Mouse (Mus musculus): ENCODE measurements at regions not wholly inside any gene's neighbourhood (a gene's known extent, or its start where the extent isn't known, plus 50 kb on each side); places are given as distances from the start of the nearest gene placed in this dataset.
"Not testable (repeated sequence)": the region's sequence is repeated elsewhere in the genome, so short reads cannot be mapped to it uniquely, and the experiment has no call there.

DNA sequence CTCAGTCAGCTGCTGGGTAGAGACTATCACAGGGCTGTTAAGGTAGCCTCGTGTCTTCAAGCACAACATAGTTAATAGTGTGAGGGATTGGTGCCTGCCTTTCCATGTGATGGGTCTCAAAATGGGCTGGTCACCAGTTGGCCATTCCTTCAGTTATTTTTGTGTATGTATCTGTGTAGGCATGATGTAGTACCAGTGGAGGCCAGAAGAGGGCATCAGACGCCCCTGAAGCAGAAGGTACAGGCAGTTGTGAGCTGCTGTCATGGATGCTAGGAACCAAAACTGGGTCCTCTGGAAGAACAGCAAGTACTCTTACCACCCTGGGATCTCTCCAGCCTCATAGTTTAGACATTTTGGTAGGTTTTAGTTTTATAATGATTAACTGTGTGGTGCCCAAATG is 228.9 kb upstream of the 1700056E22Rik start:
- in situ Hi-C loops (cut with MboI; ENCODE audit: unreplicated experiment in 2 of 2) = loop anchor here in 1 of 2 experiments (25.0 kb wide), 1 partner anchor 426 kb away; no protein-coding TSS in a partner anchor

DNA sequence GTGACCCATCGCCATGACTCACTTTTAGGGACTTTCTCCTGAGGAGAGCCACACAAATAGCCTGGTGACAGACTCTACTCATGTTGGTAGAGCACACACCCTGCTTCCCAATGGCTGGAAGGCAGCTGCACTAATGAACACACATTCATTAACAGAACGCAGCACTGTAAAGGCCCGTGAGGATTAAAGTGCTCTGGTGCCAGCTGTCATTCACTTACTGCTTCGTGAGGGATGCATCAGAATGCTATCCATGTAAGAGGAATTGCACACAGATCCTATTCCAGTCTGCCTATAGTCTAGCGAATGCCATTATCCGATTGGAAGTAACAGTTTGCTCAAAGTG is 227.3 kb upstream of the 1700056E22Rik start:
- in situ Hi-C loops (cut with MboI; ENCODE audit: unreplicated experiment in 2 of 2) = loop anchor here in 1 of 2 experiments (25.0 kb wide), 1 partner anchor 424 kb away; no protein-coding TSS in a partner anchor

DNA sequence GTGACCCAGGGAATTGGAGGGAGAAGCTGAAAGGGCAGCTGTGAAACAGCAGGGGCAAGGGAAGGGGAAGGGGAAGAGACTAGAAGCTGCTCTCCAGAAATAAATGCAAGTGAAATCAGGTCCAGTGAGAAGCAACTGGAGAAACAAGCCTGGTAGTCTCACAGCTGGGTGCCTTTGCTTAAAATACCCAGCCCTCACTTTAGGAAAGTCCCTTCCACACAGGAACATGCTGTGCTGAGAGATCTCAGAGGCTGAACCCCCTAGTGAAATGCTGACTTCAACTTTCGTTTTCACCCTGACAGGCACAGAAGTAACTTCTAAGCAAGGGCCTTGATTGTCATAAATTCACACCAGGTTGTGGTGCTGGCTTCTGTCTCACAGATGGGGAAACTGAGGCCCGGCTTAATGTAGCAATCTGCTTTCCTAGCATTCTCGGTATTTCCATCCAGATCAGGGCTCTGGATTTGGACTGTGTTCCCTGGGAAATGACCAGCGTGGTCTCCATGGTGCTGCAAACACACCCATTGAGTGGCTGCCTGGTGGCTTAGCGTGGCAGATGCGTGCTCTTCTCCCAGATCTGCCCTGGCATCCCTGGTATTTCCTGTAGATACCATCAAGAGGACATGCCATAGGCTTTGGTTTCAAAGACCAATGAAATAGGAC is 226.8 kb upstream of the 1700056E22Rik start:
- in situ Hi-C loops (cut with MboI; ENCODE audit: unreplicated experiment in 2 of 2) = loop anchor here in 1 of 2 experiments (25.0 kb wide), 1 partner anchor 424 kb away; no protein-coding TSS in a partner anchor

DNA sequence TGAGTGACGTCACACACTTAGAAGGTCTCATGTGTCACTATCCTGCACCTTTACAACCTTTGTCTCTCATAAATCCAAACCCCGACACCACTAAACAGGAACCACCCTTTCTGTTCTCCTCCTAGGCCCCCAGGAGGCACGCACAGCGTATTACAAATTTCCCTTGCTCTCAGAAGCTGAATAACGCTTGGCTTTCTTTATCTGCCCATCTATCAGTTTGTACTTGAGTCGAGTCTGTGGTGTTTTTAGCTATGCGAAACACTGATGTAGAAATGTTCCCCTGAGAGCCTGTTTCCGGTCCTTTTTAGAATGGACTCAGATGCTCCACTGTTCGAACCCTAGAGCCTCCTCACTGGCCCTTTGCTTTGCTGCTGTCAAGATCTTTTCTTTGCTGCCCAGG is 225.8 kb upstream of the 1700056E22Rik start:
- in situ Hi-C loops (cut with MboI; ENCODE audit: unreplicated experiment in 2 of 2) = loop anchor here in 1 of 2 experiments (25.0 kb wide), 1 partner anchor 423 kb away; no protein-coding TSS in a partner anchor

DNA sequence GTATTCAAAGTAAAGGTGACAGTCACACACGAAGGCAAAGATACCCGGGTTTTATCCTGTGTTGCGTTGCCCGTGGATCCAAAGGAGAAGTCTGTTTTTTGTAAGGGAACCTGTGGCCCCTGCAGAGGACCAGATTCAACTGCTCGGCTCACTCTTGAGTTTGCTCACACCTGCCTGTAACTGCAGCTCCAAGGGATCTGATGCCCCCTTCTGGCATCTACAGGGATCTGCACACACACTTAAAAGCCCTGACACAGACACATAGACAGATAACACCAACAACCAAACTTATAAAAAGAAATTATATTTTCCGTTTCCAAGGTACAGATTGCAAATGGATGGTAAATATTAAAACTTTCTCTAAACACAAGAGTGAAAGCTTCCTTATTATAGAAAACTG is 223.3 kb upstream of the 1700056E22Rik start:
- in situ Hi-C loops (cut with MboI; ENCODE audit: unreplicated experiment in 2 of 2) = loop anchor here in 1 of 2 experiments (25.0 kb wide), 1 partner anchor 420 kb away; no protein-coding TSS in a partner anchor

DNA sequence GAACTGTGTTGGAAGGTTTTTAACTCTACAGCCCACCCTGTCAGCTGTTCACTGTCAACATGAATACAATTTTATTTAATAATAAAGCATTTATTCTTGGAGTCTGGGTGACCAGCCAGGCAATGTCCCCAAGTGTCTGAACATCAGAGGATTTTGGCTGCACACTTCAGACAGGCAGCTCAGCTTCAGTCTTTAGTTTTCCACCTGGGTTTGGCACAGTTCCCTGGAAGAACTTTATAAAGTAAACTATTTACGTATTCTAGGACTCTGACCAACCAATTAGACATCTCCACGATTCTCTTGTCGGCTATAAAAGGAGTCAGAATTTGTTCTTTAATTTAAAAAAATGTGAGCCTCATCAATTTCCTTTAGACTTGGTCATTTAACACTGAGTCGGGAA is 220.8 kb upstream of the 1700056E22Rik start:
- in situ Hi-C loops (cut with MboI; ENCODE audit: unreplicated experiment in 2 of 2) = loop anchor here in 1 of 2 experiments (25.0 kb wide), 1 partner anchor 418 kb away; no protein-coding TSS in a partner anchor

DNA sequence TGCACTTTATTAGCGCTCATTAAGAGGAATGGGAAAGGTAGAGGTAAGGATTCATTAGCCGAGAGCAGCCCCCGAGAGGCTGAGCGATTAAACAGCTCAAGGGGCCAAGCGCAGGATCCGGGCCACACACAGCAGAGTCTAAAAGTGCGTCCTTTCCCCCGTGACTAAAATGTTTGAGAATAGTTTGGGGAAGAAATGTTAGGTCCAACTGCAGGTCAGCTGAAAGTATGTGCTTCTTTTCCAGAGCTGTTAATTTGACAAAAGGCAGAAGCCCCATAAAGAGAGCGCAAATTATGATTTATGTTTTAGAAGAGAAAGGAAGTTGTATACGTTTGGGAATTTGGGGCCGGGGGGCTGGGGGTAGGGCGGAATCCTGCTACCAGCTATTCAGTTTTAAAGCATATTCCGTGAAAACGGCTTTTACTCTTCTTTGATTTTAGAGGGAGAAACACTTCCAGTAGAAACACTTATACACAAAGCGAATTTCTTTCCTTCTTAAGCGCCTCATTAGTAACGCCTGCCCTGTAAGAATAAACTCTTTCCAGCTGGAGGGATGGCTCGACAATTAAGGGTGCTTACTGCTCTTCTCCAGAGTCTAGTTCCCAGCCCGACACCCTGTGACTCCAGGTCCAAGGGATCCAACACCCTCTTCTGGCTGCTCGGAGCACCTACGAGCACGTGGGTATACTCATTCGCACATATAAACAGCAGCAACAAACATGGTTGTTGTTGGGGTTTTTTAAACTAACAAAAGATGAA is 210.8 kb upstream of the 1700056E22Rik start:
- in situ Hi-C loops (cut with MboI; ENCODE audit: unreplicated experiment in 2 of 2) = no loop called here

DNA sequence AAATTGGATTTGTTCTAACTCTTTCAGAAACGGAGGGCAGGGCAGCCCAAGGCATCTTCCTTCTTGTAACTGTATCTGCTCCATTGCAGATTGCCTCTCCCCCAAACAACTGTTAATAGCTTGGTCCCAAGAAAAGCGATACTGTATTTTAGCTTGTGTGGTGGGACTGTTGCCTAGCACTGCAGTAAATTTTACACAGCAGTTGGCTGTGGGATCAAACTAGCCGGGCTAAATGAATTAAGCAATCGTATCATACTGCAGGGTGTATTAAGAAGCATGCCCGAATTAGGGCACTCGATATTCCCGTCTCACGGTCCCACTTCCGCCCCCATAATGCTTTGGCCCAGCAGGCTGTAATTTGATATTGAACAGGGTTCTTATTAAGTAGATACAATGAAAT is 210.2 kb upstream of the 1700056E22Rik start:
- in situ Hi-C loops (cut with MboI; ENCODE audit: unreplicated experiment in 2 of 2) = no loop called here

DNA sequence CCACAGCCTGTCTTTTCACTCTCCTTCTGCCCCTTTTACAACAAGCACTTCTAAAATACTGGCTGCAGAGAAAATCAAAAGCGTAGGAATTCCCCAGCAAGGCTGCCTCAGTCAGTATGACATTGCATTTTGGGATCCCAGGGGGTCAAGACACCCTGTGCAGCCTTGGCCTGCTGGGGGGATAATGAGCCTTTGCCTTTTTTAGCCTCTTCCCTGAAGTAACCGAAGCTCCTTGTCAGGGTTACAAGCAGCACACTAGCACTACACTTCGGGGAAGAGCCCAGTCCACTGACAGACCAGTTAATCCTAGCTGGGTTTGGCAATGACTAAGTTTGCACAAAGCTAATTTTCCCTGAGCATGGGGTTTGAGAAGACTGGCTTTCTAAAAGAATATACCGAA is 207.7 kb upstream of the 1700056E22Rik start:
- in situ Hi-C loops (cut with MboI; ENCODE audit: unreplicated experiment in 2 of 2) = no loop called here

DNA sequence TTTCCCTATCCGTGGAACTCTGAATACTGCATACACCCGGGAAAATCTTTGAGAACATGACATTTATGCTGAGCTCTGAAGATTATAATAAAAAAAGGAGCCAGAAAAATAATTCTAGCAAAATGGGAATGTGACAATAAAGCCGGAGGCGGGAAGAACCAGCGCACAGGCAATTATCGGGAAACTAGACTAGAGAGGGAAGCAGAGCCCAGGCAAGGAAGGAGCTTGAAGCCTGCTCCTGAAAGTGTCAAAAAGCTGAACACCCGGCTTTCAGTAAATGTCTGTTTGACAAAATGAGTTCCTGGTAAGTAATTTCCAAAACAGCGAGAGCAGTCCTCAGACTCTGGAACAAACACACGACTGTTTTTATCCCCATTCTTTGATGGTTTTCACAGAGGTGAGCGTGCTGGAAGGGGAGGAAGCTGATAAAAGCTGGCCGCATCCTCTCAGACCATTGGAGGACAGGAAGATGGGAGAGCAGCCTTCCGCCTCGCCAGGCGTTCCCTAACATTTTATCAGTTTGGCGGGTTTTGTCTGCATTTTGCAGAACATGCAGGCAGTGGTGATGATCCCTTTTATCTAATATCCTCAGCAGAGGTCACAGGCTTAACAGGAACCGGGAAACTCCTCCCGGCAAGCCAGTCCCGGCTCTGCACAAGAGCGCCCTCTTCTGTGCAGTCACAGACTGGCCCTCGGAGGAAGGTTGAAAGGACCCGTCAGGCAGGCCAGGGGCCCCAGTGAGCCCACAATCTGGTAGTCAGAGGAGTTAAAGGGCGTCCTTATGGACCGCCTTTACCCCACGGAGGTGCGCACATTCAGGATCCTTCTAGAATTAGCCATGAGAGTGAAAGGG is 201.3 kb upstream of the 1700056E22Rik start:
- in situ Hi-C loops (cut with MboI; ENCODE audit: unreplicated experiment in 2 of 2) = no loop called here

DNA sequence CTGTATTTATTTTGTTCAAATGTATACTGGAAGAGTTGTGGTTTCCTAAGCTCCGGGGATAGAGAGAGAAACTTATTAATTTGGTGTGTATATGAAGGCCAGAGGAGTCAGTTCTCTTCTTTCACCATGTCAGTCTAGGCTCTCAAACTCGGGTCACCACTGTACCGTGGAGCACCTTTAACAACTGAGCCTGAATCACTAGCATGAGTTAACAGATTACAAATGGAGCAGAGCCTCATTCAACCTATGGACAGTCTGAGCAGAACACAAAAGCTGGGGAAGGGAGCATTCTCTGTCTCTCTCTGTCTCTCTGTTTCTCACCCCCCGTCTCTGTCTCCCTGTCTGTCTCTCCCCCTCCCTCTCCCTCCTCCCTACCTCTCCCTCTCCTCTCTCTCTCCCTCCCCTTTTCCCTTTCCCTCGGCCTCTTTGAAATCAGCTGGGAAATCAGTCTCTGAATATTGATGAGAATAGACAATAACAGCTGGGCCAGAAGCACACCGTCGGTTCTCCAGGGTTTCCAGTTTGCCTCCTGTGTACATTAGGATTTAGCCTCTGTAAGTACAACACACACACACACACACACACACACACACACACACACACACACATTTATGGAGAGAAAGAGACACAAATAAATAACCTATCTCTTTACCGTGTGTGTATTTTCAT is 200.4 kb upstream of the 1700056E22Rik start:
- in situ Hi-C loops (cut with MboI; ENCODE audit: unreplicated experiment in 2 of 2) = no loop called here

DNA sequence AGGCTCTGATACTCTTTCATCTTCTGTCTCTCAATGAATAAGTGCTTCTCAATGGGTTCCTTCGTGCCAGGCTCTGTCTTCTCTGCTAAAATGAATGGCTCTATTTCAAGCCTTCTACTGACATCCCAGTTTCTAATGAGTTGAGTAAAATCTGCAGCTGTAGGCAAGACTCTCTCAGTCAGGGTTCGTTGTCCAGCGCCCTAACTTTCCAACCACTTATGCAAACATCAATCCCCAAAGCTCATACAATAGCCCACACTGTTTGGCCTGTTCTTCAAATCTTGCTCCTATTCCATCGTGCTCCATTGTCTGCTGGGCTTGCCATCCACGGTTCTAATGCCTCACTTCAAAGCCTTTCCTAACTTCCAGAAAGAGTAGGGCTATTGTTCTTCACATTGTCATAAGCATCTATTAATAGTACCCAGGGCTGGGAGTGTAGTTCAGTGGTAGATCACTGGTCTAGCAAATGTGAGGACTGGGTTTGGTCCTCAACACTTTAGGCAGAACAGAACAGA is 199.7 kb upstream of the 1700056E22Rik start:
- in situ Hi-C loops (cut with MboI; ENCODE audit: unreplicated experiment in 2 of 2) = no loop called here

DNA sequence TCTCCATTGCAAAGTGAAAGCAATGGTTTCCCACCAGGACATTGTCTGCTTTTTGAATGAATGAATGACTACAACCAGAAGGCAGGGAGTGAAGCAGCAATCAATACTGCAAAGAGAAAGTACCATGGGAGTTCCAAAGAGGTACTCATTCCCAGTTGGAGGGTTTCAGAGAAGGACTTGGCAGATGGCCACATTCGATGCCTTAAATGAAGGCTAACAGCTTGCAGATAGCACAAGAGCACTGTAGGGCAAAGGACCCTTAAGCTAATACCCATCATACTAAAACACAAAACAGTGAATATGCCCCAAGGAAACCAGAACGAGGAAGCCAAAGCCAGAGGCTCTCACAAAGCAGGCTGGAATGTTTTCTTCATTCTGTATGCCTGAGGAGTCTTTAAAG is 188.2 kb upstream of the 1700056E22Rik start:
- in situ Hi-C loops (cut with MboI; ENCODE audit: unreplicated experiment in 2 of 2) = no loop called here

DNA sequence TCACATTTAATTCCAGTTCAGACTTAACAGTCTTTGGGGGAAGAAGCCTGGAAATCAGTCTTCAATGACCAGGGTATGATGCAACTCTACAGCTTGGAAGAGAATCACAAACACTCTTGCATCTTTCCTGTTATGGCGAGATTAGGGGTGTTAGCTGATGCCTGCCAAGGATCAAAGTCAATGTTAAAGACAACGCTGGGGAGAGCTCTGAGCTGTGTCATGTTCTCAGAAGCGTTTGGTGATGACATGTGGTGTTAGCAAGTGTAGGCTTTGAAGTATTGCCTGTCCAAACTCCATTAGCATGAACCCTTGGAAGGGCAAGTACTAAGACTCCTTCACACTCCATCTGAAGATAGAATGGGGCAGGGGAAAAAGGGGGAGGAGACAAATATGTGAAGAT is 187.7 kb upstream of the 1700056E22Rik start:
- in situ Hi-C loops (cut with MboI; ENCODE audit: unreplicated experiment in 2 of 2) = no loop called here

DNA sequence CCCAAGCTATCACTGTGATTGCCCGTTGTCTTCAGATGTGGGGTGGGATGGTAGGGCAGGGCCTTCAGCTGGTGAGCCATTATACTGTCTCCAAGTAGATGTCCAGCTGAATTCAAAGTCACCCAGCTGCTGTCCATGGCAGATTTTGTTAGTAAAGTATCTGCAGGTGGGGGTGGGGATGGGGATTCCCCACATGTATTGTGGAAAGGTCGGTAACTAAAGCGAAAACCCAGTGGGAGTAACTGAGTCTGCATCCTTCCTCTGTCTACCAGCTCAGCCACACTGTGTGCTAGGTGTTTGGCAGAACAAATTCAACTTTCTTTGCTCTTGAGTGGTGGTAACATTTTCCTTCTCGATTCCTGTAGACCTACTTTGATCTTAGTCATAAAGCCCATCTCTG is 163.2 kb upstream of the 1700056E22Rik start:
- in situ Hi-C loops (cut with MboI; ENCODE audit: unreplicated experiment in 2 of 2) = no loop called here

DNA sequence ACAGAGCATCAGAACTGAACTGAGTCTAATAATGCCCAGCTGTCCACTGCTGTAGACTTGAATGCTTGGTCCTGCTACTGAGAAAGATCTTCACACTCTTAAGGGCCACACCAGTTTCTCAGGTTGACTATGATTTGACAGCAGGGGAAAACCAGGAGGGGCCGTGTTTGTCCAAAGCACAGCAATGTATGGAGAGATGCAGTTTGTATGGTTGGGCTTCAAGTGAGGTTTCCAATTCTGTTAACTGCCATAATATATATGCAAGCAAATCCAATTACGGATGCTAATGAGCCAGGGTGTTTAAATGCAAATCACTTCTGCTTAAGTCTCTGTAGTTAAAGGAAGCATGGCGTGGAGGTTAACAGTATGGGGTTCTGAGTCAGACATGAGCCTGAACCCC is 157.2 kb upstream of the 1700056E22Rik start:
- in situ Hi-C loops (cut with MboI; ENCODE audit: unreplicated experiment in 2 of 2) = no loop called here

DNA sequence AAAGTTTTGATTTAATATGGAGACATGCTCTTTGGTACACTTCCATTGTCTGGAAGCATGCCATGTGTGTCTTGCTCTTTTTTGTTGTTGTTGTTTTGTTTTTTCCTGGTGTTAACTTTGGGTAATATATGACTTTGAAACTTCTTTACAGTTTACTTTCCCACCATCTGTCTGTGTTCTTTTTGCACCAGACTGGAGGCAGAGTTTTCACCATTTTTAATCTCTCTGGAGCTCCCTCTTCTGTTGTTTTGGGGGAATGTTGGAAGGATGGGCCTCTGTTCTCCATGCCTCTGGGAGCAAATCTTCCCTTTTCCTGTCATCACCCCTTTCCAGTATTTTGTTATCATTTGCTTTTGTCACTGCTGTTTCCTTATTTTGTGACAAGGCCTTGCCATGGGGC is 153.5 kb upstream of the 1700056E22Rik start:
- in situ Hi-C loops (cut with MboI; ENCODE audit: unreplicated experiment in 2 of 2) = no loop called here

DNA sequence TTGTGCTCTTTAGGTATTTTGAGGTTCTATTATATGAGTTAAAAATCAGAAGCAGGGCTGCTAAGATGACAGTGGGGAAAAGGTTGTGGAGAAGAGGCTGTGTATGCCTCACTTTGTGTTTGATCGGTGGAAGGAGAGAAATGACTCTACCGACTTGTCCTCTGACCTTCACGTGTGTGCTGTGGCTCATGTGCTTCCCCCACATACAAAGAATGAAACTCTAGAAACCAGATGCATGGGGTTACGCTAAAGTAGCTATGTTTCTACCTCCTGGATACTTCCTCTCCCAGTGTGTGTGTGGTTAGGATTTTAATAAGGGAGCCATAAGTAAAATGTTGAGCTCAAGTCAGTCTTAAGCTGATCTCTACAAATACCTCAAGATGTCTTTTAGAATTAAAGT is 148.1 kb upstream of the 1700056E22Rik start:
- in situ Hi-C loops (cut with MboI; ENCODE audit: unreplicated experiment in 2 of 2) = no loop called here

DNA sequence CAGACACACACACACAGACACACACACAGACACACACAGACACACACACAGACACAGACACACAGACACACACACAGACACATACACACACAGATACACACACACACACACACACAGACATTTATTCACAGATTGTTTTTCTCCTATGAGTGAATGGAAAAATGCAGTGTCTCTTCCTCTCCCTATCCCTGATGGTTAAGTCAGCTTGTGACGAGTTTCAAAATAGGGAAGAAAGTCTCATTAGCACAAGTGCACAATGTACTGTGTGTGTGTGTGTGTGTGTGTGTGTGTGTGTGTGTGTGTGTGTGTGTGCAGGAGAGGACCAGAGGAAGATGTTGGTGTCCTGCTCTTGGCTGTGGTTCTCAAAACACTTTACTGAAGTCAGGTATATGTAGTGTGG is 140.3 kb upstream of the 1700056E22Rik start:
- in situ Hi-C loops (cut with MboI; ENCODE audit: unreplicated experiment in 2 of 2) = not testable (repeated sequence)

DNA sequence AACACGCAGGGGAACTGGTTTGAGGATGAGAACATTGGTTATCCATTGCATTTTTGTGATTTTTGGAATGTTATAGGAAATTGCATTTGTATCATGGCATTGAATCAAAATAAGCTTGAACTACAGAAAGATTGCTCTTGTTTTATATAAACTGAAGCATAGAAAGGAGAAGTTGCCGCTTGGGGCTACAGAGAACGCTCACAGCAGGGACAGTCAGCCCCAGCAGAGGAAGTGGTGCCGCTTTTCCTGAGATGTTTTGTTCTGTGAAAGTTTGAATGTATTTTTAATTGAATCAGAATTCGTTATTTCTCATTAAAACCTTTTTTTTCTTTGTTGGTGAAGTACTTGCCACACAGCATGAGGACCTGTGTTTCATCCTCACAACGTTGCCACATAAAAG is 139.6 kb upstream of the 1700056E22Rik start:
- in situ Hi-C loops (cut with MboI; ENCODE audit: unreplicated experiment in 2 of 2) = no loop called here
